Mouse (Mus musculus): ENCODE data around the gene Rnft1.

GRCm38 (mm10) chr11:86436843-86437242 is 47.6 kb upstream of the Rnft1 start:
- TF ChIP-seq CTCF (IDR thresholded peaks at IDR 0.05) (peak; percentile 42), POLR2A (IDR thresholded peaks at IDR 0.05; ENCODE audit: insufficient read depth, low read depth, low read length) (no peak)

Data from heart, adult 2 months (tissue).